In genomic region chr4:147217676-147218075, GRCm38 (mm10) we compare ENCODE assay signal across 4 mouse cellular contexts.
DNase-seq lines count a peak whose midpoint lies in the region; ATAC-seq lines count a peak whose summit lies in the region.
"Not testable (repeated sequence)": the region's sequence is repeated elsewhere in the genome, so short reads cannot be mapped to it uniquely, and the experiment has no call there.

No protein-coding gene starts in this region.

- H3K27me3 ChIP-seq in forebrain, embryonic 11.5 days (ENCODE audit: control insufficient read depth, insufficient read depth, low read length); heart, embryonic 11.5 days (ENCODE audit: control insufficient read depth, insufficient read depth, low read length); limb, embryonic 11.5 days (ENCODE audit: control insufficient read depth, insufficient read depth, low read length); midbrain, embryonic 14.5 days (ENCODE audit: control insufficient read depth, insufficient read depth, low read length): not testable (repeated sequence)

- not testable (repeated sequence) for H3K36me3 ChIP-seq in forebrain, embryonic 11.5 days (ENCODE audit: control insufficient read depth, insufficient read depth, low read length); heart, embryonic 11.5 days (ENCODE audit: control insufficient read depth, insufficient read depth, low read length); limb, embryonic 11.5 days (ENCODE audit: control insufficient read depth, insufficient read depth, low read length); midbrain, embryonic 14.5 days (ENCODE audit: control insufficient read depth, insufficient read depth, low read length)

- H3K9ac ChIP-seq in forebrain, embryonic 11.5 days (ENCODE audit: low read length); heart, embryonic 11.5 days (ENCODE audit: low read depth, low read length); limb, embryonic 11.5 days (ENCODE audit: low read length); midbrain, embryonic 14.5 days (replicated peaks; ENCODE audit: low read length): not testable (repeated sequence)

- H3K9me3 ChIP-seq in forebrain, embryonic 11.5 days (ENCODE audit: control insufficient read depth, low read length); limb, embryonic 11.5 days (ENCODE audit: control insufficient read depth, low read length): not testable (repeated sequence)
- H3K9me3 ChIP-seq in heart, embryonic 11.5 days (replicated peaks; ENCODE audit: control insufficient read depth, low read length), result peaks cover 10% of the 10 kb centered on the region
- peaks cover 11% of the 10 kb centered on the region for H3K9me3 ChIP-seq in midbrain, embryonic 14.5 days (ENCODE audit: control insufficient read depth, low read length)

- H3K4me2 ChIP-seq in forebrain, embryonic 11.5 days (ENCODE audit: low read depth, low read length, severe bottlenecking); heart, embryonic 11.5 days; limb, embryonic 11.5 days (ENCODE audit: low read depth, severe bottlenecking); midbrain, embryonic 14.5 days (ENCODE audit: low read length): not testable (repeated sequence)

- DNase-seq in forebrain, embryonic 11.5 days (ENCODE audit: low spot score); limb, embryonic 11.5 days (ENCODE audit: low spot score); midbrain, embryonic 14.5 days: not testable (repeated sequence)

- 82% methylated on average over 2 of the region's 4 CpGs for WGBS in forebrain, embryonic 11.5 days
- 83% methylated on average over 2 of the region's 4 CpGs for WGBS in heart, embryonic 11.5 days (ENCODE audit: insufficient replicate concordance)
- 81% methylated on average over 2 of the region's 4 CpGs for WGBS in limb, embryonic 11.5 days
- 74% methylated on average over 2 of the region's 4 CpGs for WGBS in midbrain, embryonic 14.5 days

- H3K4me3 ChIP-seq in forebrain, embryonic 11.5 days (ENCODE audit: low read depth, low read length); heart, embryonic 11.5 days (ENCODE audit: low read depth, low read length); limb, embryonic 11.5 days (ENCODE audit: low read depth, low read length); midbrain, embryonic 14.5 days (replicated peaks; ENCODE audit: low read depth, low read length): not testable (repeated sequence)

- peak; percentile 46; the same call in 1 of the 2 replicates for ATAC-seq in forebrain, embryonic 11.5 days (replicated peaks; ENCODE audit: low FRiP score)
- ATAC-seq in heart, embryonic 11.5 days (replicated peaks; ENCODE audit: insufficient number of reproducible peaks, low FRiP score, low TSS enrichment), result peak; percentile 53; the same call in 1 of the 2 replicates
- ATAC-seq in limb, embryonic 11.5 days (ENCODE audit: insufficient number of reproducible peaks, low FRiP score, low TSS enrichment, low read depth), result peak; percentile 60; the same call in 1 of the 2 replicates
- peak; percentile 53 for ATAC-seq in midbrain, embryonic 14.5 days (ENCODE audit: low FRiP score, low TSS enrichment)

- H3K4me1 ChIP-seq in forebrain, embryonic 11.5 days (replicated peaks; ENCODE audit: control insufficient read depth, insufficient read depth, low read length); heart, embryonic 11.5 days (ENCODE audit: control insufficient read depth, insufficient read depth, low read length); limb, embryonic 11.5 days (ENCODE audit: control insufficient read depth, insufficient read depth, low read length); midbrain, embryonic 14.5 days (ENCODE audit: control insufficient read depth, insufficient read depth, low read length): not testable (repeated sequence)

- not testable (repeated sequence) for H3K27ac ChIP-seq in forebrain, embryonic 11.5 days (ENCODE audit: low read depth, low read length); heart, embryonic 11.5 days (ENCODE audit: low read depth, low read length); limb, embryonic 11.5 days (replicated peaks; ENCODE audit: low read depth, low read length); midbrain, embryonic 14.5 days (replicated peaks; ENCODE audit: low read depth, low read length)
